Mouse (Mus musculus) heart, embryonic 10.5 days (tissue): ENCODE data around the gene Rph3a. TPM values are rescaled to one million over a fixed set of nuclear protein-coding genes. Genes with fewer than 3 reads are reported as not detected.

Experiments
- DNase-seq: peaks from one replicate; pipeline ENCODE4 v3.0.0-alpha.2; 2017; ENCODE audit warnings: low spot score
- H3K27ac ChIP-seq: fragments of 300-500 bp; sonication (generic); 2 replicates; pipeline ENCODE4 v1.5.1; 2016; ENCODE audit warnings: mild to moderate bottlenecking
- H3K27me3 ChIP-seq: fragments of 300-500 bp; sonication (generic); 2 replicates; pipeline ENCODE4 v1.6.1; 2016; ENCODE audit warnings: mild to moderate bottlenecking; ENCODE audit not compliant: poor library complexity, insufficient read depth, severe bottlenecking
- H3K36me3 ChIP-seq: fragments of 300-500 bp; sonication (generic); 2 replicates; pipeline ENCODE4 v1.6.1; 2016; ENCODE audit warnings: mild to moderate bottlenecking, moderate library complexity
- H3K4me1 ChIP-seq: fragments of 300-500 bp; sonication (generic); 2 replicates; pipeline ENCODE4 v1.6.1; 2016; ENCODE audit warnings: mild to moderate bottlenecking
- H3K4me3 ChIP-seq: fragments of 300-500 bp; sonication (generic); 2 replicates; pipeline ENCODE4 v1.5.1; 2016; ENCODE audit warnings: mild to moderate bottlenecking, moderate library complexity
- H3K9me3 ChIP-seq: fragments of 300-500 bp; sonication (generic); 2 replicates; pipeline ENCODE4 v1.6.1; 2016; ENCODE audit warnings: mild to moderate bottlenecking, moderate library complexity
- WGBS: fragments of 180-500 bp; shearing (Covaris S2); methylation state at CpG from one replicate; pipeline ENCODE4 v1.1.7; 2016; 5-methylcytosine and 5-hydroxymethylcytosine counted together
- polyA plus RNA-seq: library from polyadenylated mRNA; unstranded; fragments of >200 nt; fragmentation: Nextera tagmentation; extraction: Ambion mirVana; gene quantifications from 2 replicates; pipeline ENCODE4 v1.2.1, GENCODE M21; 2016

Rph3a gene
- 0.06 TPM in 1 of 2 replicates, not detected in the other for polyA plus RNA-seq

DNA sequence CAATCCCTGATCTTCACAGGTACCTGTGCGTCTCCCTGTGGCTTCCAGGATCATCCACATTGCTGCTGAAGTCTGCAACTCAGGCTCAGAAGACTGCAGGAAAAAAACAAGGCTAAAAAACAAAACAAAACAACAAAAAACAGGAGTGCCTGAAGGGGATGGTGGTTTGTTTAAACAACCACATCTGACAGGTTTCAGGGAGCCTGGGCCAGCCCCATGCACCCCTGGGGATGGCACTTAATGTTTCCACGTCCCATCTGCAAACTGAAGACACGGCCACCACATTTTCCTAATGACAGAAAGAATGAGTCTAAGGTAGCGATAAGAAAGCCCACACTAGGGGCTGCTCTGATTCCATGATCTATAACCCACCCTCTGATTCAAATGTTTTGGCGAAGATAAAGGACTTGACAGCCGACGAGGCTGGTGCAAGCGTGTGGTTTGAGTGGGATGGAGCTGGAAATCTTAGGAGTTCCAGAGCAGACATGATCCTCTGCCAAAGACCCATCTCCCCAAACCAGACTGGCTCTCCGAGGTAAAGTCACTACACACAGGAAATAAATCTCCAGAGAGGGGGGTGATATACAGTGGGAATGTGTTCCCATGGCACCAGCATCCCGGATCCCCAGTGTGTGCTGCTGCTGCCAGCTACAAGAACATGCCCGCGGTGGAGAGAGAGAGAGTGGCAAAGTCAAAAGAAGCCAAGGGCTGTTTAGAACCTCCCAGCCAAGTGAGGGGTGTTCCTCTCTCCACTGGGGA is at the start of gene Rph3a:
Rph3a (minus strand) TSS at position 282 of the 759 bp plus-strand sequence.
- Histone ChIP-seq H3K27me3 (peaks cover 45% of the 10 kb centered on the region), H3K36me3 (no peaks in the 10 kb centered on the region), H3K27ac (no peak within 1 kb of the TSS), H3K9me3 (no peaks in the 10 kb centered on the region), H3K4me3 (no peak within 1 kb of the TSS), H3K4me1 (peaks cover 6% of the 10 kb centered on the region; the same call in 1 of the 2 replicates)
- DNase-seq, result no peak
- 69% methylated on average over 12 of the region's 12 CpGs for WGBS

DNA sequence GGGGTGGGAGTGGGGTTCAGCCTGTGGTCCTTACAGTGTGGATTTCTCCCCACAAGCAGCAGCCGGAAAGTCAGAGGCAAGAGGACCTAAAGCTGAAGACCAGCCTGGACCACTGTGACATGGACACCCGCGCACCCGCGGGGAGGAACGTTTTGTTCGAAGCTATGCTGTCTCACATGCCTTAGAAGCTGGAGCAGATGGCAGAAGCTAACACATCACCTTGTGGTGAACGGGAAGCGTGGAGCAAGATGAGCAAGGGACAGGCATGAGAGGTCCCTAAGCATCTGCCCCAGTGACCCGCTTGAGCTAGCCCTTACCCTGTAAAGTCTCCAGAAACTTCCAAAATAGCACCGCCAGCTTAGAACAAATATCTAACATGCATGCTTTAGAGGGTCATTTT is 48.4 kb upstream of the Rph3a start:
- Histone ChIP-seq H3K4me1 (no peaks in the 10 kb centered on the region), H3K9me3 (no peaks in the 10 kb centered on the region), H3K27ac (no peak overlapping the region), H3K4me3 (no peak overlapping the region), H3K27me3 (no peaks in the 10 kb centered on the region), H3K36me3 (no peaks in the 10 kb centered on the region)
- DNase-seq, result no peak
- WGBS, result 81% methylated on average over 11 of the region's 11 CpGs

DNA sequence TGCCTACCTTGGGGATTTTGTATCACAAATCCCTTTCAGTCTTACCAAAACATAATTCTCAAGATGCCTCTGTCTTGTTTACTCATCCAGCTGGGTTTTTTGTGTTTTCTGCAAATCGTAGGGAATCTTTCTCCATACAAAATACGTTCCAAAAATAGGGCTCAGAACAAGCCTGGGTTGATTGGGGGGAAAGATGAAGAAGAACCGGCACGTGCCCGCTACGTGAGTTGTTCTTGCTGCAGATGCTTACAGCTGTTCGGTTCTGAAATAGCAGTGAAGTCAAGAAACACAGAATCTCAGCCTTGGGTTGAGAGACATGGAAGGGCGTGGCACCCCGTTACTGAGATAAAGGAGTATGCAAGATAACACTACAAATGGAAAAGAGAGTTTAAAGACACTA is 44.0 kb upstream of the Rph3a start:
- no peak for DNase-seq
- no peaks in the 10 kb centered on the region for H3K27me3 ChIP-seq
- H3K36me3 ChIP-seq, result no peaks in the 10 kb centered on the region
- H3K4me3 ChIP-seq, result no peak overlapping the region
- WGBS, result 64% methylated on average over 9 of the region's 9 CpGs
- H3K9me3 ChIP-seq, result no peaks in the 10 kb centered on the region
- H3K27ac ChIP-seq, result no peak overlapping the region
- no peaks in the 10 kb centered on the region for H3K4me1 ChIP-seq

DNA sequence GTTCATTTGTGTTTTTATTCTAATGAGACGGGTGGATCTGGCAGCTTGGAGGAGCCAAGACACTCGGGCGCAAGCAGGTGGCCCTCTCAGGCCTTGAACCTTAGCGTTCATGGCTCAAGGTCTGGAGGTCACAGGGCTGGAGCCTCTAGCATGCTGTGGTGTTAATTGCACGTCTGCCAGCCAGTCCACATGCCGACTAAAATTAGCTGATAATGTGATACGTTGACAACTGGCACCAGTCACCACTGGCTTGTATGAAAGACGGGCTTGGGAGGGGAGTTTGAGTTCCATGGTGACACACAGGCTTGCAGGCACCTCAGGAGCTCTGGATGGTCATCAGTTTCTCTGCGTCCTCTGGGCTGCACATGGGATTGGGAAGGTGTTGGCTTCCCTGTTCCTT is 31.9 kb upstream of the Rph3a start:
- no peaks in the 10 kb centered on the region for H3K4me1 ChIP-seq
- WGBS, result 47% methylated on average over 9 of the region's 9 CpGs
- H3K27me3 ChIP-seq, result no peaks in the 10 kb centered on the region
- DNase-seq, result no peak
- no peaks in the 10 kb centered on the region for H3K9me3 ChIP-seq
- H3K36me3 ChIP-seq, result no peaks in the 10 kb centered on the region
- no peak overlapping the region for H3K4me3 ChIP-seq
- no peak overlapping the region for H3K27ac ChIP-seq

DNA sequence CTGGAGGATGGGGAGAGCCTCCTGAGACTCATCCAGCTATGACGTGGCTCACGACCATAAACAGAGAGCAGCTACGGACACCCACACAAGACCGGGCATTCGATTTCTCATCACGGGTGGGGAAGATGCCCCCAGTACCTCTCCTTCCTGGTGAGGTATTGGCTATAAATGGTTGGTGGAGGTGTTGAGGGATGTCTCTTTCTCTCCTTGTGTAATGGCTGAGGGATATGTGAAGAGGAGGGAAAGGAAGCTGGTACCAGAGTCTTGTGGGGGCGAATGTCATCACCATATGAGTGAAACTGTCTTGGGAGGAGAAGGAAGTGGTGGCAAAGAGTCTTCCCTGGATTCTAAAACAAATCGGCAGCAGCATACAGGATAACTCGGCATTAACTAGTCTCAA is 29.6 kb upstream of the Rph3a start:
- Histone ChIP-seq H3K27me3 (no peaks in the 10 kb centered on the region), H3K9me3 (no peaks in the 10 kb centered on the region), H3K4me3 (no peak overlapping the region), H3K36me3 (no peaks in the 10 kb centered on the region), H3K4me1 (no peaks in the 10 kb centered on the region), H3K27ac (no peak overlapping the region)
- DNase-seq, result no peak
- 81% methylated on average over 9 of the region's 9 CpGs for WGBS

DNA sequence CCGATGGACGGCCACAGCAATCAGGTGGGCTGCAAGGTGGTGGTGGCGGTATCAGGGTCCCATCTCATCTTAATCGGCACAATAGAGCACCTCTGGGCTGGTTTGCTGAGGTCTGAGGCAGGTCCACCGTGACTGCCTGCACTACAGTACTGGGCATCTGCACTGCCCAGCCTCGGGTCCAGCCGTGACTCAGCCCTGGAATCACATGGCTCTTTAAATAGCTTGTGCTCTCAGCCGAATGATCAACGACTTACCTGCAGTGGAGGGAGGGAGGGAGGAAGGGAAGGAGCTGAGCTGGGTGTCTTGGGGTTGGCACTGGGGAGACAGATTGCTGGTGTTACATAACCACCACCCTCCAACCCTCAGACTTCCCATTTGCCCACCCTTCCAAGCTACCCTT is 20.3 kb upstream of the Rph3a start:
- WGBS, result 66% methylated on average over 9 of the region's 9 CpGs

DNA sequence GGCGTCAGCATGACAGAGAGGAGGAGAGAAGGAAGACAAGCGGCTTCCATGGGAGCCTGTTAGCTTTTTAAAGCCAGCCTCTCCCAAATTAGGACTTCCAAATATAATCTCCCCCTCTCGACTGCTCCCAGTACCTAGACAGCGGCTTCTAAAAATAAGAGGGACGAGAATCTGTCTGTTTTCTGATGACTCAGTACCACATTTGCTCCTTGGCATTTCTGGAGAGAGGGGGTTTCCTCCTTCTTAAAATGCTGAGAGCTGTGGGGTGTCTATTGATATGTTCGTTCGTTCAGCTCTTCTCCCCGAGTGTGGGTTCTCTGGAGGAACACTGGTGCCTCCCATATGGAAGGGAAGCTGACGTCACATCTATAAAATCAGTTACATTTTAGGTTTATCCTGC is 9.6 kb upstream of the Rph3a start:
- Histone ChIP-seq H3K36me3 (no peaks in the 10 kb centered on the region), H3K4me1 (no peaks in the 10 kb centered on the region), H3K27ac (no peak overlapping the region), H3K4me3 (no peak overlapping the region), H3K9me3 (no peaks in the 10 kb centered on the region), H3K27me3 (peaks cover 8% of the 10 kb centered on the region; the same call in 1 of the 2 replicates)
- 50% methylated on average over 9 of the region's 9 CpGs for WGBS
- no peak for DNase-seq

More for the DNA sequence above, 20.3 kb upstream of the Rph3a start:
- H3K9me3 ChIP-seq, result no peaks in the 10 kb centered on the region
- H3K4me3 ChIP-seq, result no peak overlapping the region
- no peak overlapping the region for H3K27ac ChIP-seq
- DNase-seq, result no peak
- H3K4me1 ChIP-seq, result no peaks in the 10 kb centered on the region
- H3K36me3 ChIP-seq, result no peaks in the 10 kb centered on the region
- H3K27me3 ChIP-seq, result no peaks in the 10 kb centered on the region

DNA sequence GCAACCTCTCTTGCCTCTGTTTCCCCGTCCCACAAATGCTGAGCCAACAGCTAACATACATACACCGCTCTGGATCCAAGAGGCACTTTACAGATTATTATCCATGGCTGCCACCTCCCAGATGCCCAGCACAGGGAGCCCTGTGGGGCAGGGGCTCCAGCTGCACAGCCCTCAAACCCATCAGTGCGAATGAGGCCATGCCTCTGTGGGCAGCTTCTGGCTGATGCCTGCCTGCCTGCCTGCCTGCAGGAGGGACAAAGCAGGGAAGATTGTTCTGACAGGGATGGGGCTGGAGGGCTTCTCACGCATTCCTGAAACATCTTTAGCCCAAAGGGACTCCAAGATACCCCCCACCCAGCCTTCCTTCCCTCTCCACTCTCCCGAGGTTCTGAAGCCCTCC is 7.8 kb upstream of the Rph3a start:
- H3K36me3 ChIP-seq, result no peaks in the 10 kb centered on the region
- no peaks in the 10 kb centered on the region for H3K4me1 ChIP-seq
- DNase-seq, result no peak
- no peaks in the 10 kb centered on the region for H3K9me3 ChIP-seq
- no peak overlapping the region for H3K4me3 ChIP-seq
- WGBS, result 65% methylated on average over 5 of the region's 5 CpGs
- no peak overlapping the region for H3K27ac ChIP-seq
- peaks cover 8% of the 10 kb centered on the region; the same call in 1 of the 2 replicates for H3K27me3 ChIP-seq

DNA sequence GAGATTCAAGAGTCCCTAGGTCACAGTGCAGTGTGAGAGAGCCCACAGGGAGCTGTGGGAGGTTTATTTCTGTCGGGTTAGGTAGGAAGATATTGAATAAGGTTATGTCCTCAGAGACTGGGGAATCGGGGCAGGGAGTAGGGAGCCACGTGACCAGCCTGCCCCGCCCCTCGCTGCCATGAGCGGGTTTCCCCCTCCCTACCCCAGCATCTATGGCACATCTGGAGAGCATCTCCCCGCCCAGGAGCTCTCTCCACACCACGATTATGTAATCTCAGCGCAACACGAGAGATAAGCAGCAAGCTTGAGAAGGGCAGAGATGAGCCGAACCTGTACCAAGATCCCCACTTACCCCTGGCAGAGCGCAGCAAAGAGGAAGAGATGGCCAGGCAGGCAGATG is 6.5 kb upstream of the Rph3a start:
- WGBS, result 31% methylated on average over 12 of the region's 12 CpGs
- Histone ChIP-seq H3K4me1 (no peaks in the 10 kb centered on the region), H3K27ac (no peak overlapping the region), H3K4me3 (no peak overlapping the region), H3K27me3 (peaks cover 14% of the 10 kb centered on the region; the same call in 1 of the 2 replicates), H3K36me3 (no peaks in the 10 kb centered on the region), H3K9me3 (no peaks in the 10 kb centered on the region)
- DNase-seq, result no peak

DNA sequence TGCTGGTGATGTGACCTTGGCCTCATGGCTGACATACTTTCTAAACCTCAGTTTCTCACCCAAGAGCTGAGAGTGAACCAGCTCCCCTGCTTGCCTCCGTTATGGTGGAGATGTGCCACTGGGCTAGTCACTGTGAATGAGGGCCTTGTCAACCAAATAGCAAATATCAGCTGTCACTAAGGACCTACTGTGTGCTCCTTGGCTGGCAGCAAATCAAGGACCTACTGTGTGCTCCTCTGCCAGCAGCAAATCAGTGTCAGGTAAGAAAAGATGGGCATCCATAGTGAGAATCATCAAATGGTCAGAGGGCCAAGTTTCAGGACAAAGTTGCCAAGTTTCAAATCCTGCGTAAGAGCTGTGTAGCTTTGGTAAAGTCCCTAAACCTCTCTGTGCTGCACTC is 4.6 kb upstream of the Rph3a start:
- Histone ChIP-seq H3K27ac (no peak overlapping the region), H3K27me3 (peaks cover 24% of the 10 kb centered on the region; the same call in 1 of the 2 replicates), H3K36me3 (no peaks in the 10 kb centered on the region), H3K4me1 (no peaks in the 10 kb centered on the region), H3K4me3 (no peak overlapping the region), H3K9me3 (no peaks in the 10 kb centered on the region)
- no peak for DNase-seq
- 81% methylated on average over 2 of the region's 2 CpGs for WGBS

DNA sequence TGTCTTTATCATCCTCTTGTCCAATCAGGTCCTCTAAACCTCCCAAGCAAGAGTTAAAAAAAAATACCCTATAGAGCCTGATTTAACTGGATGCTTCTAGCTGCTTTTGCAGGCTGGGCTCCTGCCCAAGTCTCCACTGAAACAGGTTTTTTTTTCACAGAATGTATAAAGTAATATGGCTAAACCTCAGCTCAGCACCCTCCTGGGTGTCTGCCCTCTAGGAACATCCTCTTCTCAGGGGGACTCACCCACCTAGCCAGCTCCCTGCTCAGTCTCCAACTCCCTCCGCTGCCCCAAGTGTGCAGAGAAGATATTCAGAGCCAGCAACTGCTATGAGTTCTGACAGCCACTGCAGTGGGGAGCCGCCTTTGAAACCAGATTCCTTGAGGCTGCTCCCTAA is 2.1 kb upstream of the Rph3a start:
- H3K36me3 ChIP-seq, result no peaks in the 10 kb centered on the region
- peaks cover 3% of the 10 kb centered on the region; the same call in 1 of the 2 replicates for H3K4me1 ChIP-seq
- no peak for DNase-seq
- WGBS, result 26% methylated on average over 2 of the region's 2 CpGs
- H3K27ac ChIP-seq, result no peak overlapping the region
- peaks cover 50% of the 10 kb centered on the region for H3K27me3 ChIP-seq
- H3K9me3 ChIP-seq, result no peaks in the 10 kb centered on the region
- no peak overlapping the region for H3K4me3 ChIP-seq

DNA sequence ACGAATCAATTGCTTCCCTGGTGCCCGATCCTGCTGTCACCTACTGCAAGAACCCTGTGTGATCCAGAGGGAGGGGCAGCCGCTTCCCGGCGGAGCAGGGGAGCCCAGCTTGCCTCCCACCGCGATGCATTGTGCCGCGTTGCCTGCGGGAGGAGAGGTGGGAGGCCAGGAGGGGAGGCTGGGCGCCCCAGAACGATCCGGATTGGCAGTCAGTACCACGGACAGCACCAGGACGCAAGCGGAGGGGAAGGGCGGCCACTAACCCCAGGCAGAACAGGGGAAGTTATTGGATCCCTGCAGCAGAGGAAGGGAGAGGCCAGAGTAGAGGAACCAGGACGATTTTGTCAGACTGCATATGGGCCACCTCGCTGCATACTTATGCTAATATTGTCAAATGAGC is 486 bp downstream of the Rph3a start:
- H3K9me3 ChIP-seq, result no peaks in the 10 kb centered on the region
- no peak overlapping the region for H3K27ac ChIP-seq
- no peaks in the 10 kb centered on the region for H3K36me3 ChIP-seq
- peaks cover 50% of the 10 kb centered on the region for H3K27me3 ChIP-seq
- 2% methylated on average over 19 of the region's 19 CpGs for WGBS
- DNase-seq, result peak; percentile 90
- peaks cover 6% of the 10 kb centered on the region; the same call in 1 of the 2 replicates for H3K4me1 ChIP-seq
- H3K4me3 ChIP-seq, result no peak overlapping the region

DNA sequence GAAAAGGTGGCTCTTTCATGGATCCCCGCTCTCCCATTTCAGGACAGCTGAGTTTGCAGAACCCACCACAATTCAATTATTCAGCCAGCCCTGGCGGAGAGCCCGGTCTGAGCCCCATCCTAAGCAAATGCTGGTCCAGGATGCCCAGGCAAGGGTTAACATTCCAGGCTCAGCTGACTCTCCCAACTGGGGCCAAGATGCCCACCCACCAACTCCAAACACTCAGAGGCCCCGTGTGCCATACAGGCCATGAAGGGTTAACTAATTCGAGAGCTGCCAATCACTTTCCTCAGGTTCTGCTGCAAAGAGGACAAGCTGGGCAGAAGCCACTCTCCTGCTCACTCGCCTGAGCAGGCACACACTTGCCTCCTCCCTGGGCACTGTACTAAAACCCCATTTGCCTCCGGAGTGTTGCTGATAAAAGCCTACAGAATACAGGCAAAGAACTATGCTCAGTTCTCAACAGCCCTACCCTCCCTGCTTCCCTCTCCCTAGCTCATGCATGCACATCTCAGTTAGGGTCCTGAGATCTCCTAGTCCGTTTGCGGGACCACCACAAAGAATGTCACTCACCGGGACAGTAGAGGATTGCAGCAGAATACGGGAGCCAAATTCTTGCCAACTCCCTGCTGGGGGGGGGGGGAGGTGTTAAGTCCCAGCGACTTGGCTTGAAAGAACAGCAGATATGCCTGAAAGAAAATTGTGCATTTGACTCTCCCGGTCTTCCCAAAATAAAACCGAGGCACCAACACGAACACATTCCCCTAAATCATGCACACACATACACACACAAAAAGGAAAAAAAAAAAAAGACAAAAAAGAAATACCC is 1.3 kb downstream of the Rph3a start:
- DNase-seq, result no peak
- Histone ChIP-seq H3K36me3 (no peaks in the 10 kb centered on the region), H3K4me3 (no peak overlapping the region), H3K27ac (no peak overlapping the region), H3K9me3 (no peaks in the 10 kb centered on the region), H3K27me3 (peaks cover 58% of the 10 kb centered on the region), H3K4me1 (peaks cover 6% of the 10 kb centered on the region; the same call in 1 of the 2 replicates)
- WGBS, result 15% methylated on average over 15 of the region's 15 CpGs
